Mouse (Mus musculus): Measurements from ENCODE around the gene Gtpbp2. TPM values are rescaled to one million over a fixed set of nuclear protein-coding genes. Genes with fewer than 3 reads are reported as not detected.

The Gtpbp2 gene
- polyA plus RNA-seq (2016; fragmentation: Nextera tagmentation; extraction: Ambion mirVana), result 32.6 and 33.7 TPM in 2 replicates

DNA sequence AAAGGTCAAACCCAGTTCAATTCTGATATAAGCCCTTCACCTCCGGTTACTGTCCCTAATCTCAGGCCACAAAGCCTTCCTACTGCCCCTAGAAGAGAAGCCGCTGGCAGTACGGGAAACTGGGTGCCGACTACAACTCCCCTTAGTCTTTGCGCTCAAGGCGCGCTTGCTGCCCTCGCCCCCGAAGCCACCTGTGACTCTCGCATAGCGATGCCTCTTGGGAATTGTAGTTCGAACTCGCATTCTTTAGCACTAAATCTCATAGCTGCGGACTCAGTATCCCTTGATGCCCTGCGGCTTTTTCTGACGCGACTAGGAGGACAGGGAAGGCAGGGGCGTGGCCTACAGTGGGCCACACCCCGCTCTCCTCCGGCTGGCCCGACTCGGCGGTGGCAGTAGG is at the start of gene Gtpbp2:
TSS of gene Gtpbp2 (plus strand) at position 347 of the 400 bp plus-strand sequence.
- Histone ChIP-seq H3K27ac (peak within 1 kb of the TSS; percentile 98), H3K9me3 (replicated peaks) (no peaks in the 10 kb centered on the region), H3K27me3 (replicated peaks) (no peaks in the 10 kb centered on the region), H3K36me3 (peaks cover 41% of the 10 kb centered on the region), H3K9ac (peak within 1 kb of the TSS; percentile 92), H3K4me1 (peaks cover 62% of the 10 kb centered on the region), H3K4me3 (peak within 1 kb of the TSS; percentile 81), H3K4me2 (peak within 1 kb of the TSS; percentile 78)
- 0% methylated on average over 23 of the region's 23 CpGs for WGBS (ENCODE audit: insufficient replicate concordance)
- ATAC-seq, result peak; percentile 80

DNA sequence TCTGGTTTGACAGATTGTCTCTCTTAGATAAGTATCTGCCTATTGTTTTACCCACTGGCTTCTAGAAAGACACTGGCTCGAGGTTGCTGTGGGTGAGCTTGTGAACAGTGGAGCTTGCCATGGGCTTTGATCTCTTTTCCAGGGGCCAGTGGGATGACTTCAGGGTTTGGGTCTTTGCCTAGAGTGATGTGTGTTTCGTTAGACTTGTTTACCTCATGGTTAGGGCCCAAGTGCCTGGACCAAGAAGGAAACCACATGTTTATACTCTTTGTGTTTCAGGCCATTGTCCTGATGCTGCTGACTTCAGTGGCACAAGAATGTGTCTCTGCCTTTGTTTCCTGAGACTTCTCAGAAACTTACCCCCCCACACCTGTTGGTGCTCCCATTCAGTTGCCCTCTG is 45.3 kb upstream of the Gtpbp2 start:
- H3K4me2 ChIP-seq, result no peak overlapping the region
- peaks cover 27% of the 10 kb centered on the region for H3K4me1 ChIP-seq
- H3K9ac ChIP-seq, result no peak overlapping the region
- WGBS (ENCODE audit: insufficient replicate concordance), result 51% methylated on average over 2 of the region's 2 CpGs
- no peaks in the 10 kb centered on the region for H3K9me3 ChIP-seq (replicated peaks)
- H3K36me3 ChIP-seq, result peaks cover 68% of the 10 kb centered on the region
- H3K4me3 ChIP-seq, result no peak overlapping the region
- no peak for ATAC-seq
- no peak overlapping the region for H3K27ac ChIP-seq
- H3K27me3 ChIP-seq (replicated peaks), result no peaks in the 10 kb centered on the region

GRCm38 (mm10) chr17:46116138-46116537 is 44.7 kb upstream of the Gtpbp2 start:
- no peak overlapping the region for H3K27ac ChIP-seq
- H3K9me3 ChIP-seq (replicated peaks), result no peaks in the 10 kb centered on the region
- H3K9ac ChIP-seq, result no peak overlapping the region
- H3K4me1 ChIP-seq, result peaks cover 27% of the 10 kb centered on the region
- 85% methylated on average over 11 of the region's 11 CpGs for WGBS (ENCODE audit: insufficient replicate concordance)
- ATAC-seq, result no peak
- H3K27me3 ChIP-seq (replicated peaks), result no peaks in the 10 kb centered on the region
- H3K36me3 ChIP-seq, result peaks cover 69% of the 10 kb centered on the region
- no peak overlapping the region for H3K4me3 ChIP-seq
- H3K4me2 ChIP-seq, result no peak overlapping the region

- no peak for ATAC-seq
- Histone ChIP-seq H3K9ac (no peak overlapping the region), H3K36me3 (peaks cover 72% of the 10 kb centered on the region), H3K27ac (no peak overlapping the region), H3K4me2 (no peak overlapping the region), H3K9me3 (replicated peaks) (no peaks in the 10 kb centered on the region), H3K27me3 (replicated peaks) (no peaks in the 10 kb centered on the region), H3K4me1 (peaks cover 19% of the 10 kb centered on the region), H3K4me3 (no peak overlapping the region)
- WGBS (ENCODE audit: insufficient replicate concordance), result 71% methylated on average over 3 of the region's 3 CpGs
These were observed 44.0 kb upstream of the Gtpbp2 start for GRCm38 (mm10) chr17:46116881-46117280.

DNA sequence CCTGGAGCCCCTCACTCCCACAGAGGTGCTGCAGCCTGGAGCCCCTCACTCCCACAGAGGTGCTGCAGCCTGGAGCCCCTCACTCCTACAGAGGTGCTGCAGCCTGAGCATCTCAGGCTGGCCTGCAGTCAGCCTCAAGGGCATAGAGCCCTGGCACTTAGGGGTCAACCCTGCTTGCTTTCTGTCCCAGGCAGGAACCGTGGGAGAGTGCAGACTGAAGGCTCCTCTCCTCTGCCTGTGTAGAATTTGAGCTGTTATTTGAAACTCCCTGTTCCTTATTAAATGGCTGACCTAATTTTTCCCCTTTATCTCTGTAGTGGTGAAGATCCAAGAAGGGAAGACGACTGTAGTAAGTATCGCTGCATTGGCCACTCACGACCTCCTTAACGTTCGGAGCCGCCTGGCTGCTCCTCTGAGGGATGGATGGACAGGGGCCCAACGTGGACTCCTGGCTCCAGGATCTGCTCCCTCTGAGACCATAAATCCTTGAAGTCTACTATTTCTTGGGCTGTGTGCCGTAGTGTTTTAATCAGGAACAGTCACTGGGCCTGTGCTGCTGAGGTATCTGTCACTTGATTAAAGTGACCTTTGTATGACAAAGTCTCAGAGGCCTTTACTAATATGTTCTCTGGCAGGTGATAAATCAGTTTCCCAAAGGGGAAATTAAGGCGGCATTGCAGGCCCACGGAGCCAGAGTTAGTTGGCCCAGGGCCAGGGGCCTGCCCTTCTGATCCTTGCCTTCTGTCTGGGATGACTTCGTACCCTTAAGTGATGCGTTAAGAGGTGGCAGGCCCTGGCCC is 43.0 kb upstream of the Gtpbp2 start:
- ATAC-seq, result no peak
- Histone ChIP-seq H3K4me1 (peaks cover 11% of the 10 kb centered on the region; the same call in 1 of the 2 replicates), H3K4me2 (no peak overlapping the region), H3K27me3 (replicated peaks) (no peaks in the 10 kb centered on the region), H3K4me3 (no peak overlapping the region), H3K9ac (no peak overlapping the region), H3K27ac (no peak overlapping the region), H3K36me3 (peaks cover 79% of the 10 kb centered on the region), H3K9me3 (replicated peaks) (no peaks in the 10 kb centered on the region)
- WGBS (ENCODE audit: insufficient replicate concordance), result 85% methylated on average over 13 of the region's 13 CpGs

DNA sequence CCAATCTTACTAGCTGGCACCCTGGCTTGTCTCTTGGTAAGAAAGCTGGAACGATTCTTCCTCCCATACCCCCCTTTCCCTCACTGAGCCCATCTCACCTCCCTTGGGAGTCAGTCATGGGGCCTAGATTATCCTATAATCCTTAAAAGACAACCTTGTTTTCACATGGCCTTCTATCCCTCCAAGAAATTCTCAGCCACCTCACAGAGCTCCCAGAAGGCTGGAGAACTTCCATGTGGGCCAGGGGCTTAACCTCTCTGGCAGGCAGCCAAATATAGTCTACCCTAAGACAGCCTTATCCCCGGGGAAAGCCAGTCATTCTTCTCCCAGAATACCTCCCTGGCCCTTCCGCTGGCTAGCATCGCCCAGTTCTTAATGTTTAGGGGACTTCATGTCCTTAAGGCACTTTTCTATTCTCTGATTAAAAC is 42.4 kb upstream of the Gtpbp2 start:
- H3K4me3 ChIP-seq, result no peak overlapping the region
- H3K36me3 ChIP-seq, result peaks cover 82% of the 10 kb centered on the region
- H3K4me1 ChIP-seq, result peaks cover 8% of the 10 kb centered on the region; the same call in 1 of the 2 replicates
- H3K27me3 ChIP-seq (replicated peaks), result no peaks in the 10 kb centered on the region
- no peaks in the 10 kb centered on the region for H3K9me3 ChIP-seq (replicated peaks)
- no peak overlapping the region for H3K9ac ChIP-seq
- ATAC-seq, result no peak
- no peak overlapping the region for H3K4me2 ChIP-seq
- no peak overlapping the region for H3K27ac ChIP-seq
- 79% methylated on average over 4 of the region's 4 CpGs for WGBS (ENCODE audit: insufficient replicate concordance)

DNA sequence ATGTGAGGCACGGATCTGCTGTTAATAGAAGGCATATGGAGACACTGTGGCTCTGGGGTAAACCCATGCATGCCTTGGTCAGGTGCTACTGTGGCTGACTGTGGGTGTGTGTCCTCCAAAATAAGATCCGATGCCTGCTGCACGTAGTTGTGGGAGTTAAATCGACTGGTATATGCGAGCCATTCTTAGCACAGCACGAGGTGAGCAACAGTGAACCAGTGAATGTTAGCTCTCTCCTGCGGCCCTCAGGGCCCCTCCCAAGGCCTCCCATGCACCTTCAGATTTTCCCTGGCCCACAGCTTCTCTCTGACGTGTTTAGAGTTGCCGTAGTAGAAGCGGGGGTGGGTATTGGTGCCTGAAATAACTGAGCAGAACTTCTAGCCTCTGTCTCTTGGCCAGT is 41.2 kb upstream of the Gtpbp2 start:
- 85% methylated on average over 10 of the region's 10 CpGs for WGBS (ENCODE audit: insufficient replicate concordance)
- Histone ChIP-seq H3K27me3 (replicated peaks) (no peaks in the 10 kb centered on the region), H3K27ac (no peak overlapping the region), H3K4me1 (peaks cover 3% of the 10 kb centered on the region; the same call in 1 of the 2 replicates), H3K9me3 (replicated peaks) (no peaks in the 10 kb centered on the region), H3K4me2 (no peak overlapping the region), H3K4me3 (no peak overlapping the region), H3K36me3 (peaks cover 86% of the 10 kb centered on the region), H3K9ac (no peak overlapping the region)
- no peak for ATAC-seq

GRCm38 (mm10) chr17:46122791-46123190 is 38.0 kb upstream of the Gtpbp2 start:
- H3K4me3 ChIP-seq, result no peak overlapping the region
- H3K27ac ChIP-seq, result no peak overlapping the region
- ATAC-seq, result no peak
- H3K4me1 ChIP-seq, result no peaks in the 10 kb centered on the region
- H3K4me2 ChIP-seq, result no peak overlapping the region
- no peaks in the 10 kb centered on the region for H3K9me3 ChIP-seq (replicated peaks)
- no peak overlapping the region for H3K9ac ChIP-seq
- H3K27me3 ChIP-seq (replicated peaks), result no peaks in the 10 kb centered on the region
- H3K36me3 ChIP-seq, result peaks cover 91% of the 10 kb centered on the region
- 90% methylated on average over 4 of the region's 4 CpGs for WGBS (ENCODE audit: insufficient replicate concordance)

DNA sequence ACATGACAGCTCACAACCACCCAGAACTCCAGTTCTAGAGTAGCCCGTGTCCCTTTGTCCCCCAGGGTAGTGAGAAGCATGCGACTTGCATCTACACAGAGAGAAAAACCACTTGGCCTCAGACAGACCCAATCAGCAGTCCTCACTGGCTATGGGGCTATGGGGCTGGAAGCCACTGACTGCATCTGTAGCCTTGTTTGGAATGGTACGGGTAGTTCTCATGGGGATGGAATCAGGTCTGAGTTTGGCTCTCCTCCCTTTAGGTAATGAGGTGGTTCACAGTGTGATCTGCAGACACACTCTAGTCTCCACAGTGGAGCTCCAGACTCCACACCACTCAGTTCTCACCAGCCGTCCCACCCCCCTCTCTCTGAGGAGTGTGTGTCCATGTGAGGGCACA is 37.5 kb upstream of the Gtpbp2 start:
- no peak for ATAC-seq
- WGBS (ENCODE audit: insufficient replicate concordance), result 85% methylated on average over 4 of the region's 4 CpGs
- Histone ChIP-seq H3K4me3 (no peak overlapping the region), H3K27ac (no peak overlapping the region), H3K4me1 (no peaks in the 10 kb centered on the region), H3K27me3 (replicated peaks) (no peaks in the 10 kb centered on the region), H3K9me3 (replicated peaks) (no peaks in the 10 kb centered on the region), H3K9ac (no peak overlapping the region), H3K4me2 (no peak overlapping the region), H3K36me3 (peaks cover 91% of the 10 kb centered on the region)

DNA sequence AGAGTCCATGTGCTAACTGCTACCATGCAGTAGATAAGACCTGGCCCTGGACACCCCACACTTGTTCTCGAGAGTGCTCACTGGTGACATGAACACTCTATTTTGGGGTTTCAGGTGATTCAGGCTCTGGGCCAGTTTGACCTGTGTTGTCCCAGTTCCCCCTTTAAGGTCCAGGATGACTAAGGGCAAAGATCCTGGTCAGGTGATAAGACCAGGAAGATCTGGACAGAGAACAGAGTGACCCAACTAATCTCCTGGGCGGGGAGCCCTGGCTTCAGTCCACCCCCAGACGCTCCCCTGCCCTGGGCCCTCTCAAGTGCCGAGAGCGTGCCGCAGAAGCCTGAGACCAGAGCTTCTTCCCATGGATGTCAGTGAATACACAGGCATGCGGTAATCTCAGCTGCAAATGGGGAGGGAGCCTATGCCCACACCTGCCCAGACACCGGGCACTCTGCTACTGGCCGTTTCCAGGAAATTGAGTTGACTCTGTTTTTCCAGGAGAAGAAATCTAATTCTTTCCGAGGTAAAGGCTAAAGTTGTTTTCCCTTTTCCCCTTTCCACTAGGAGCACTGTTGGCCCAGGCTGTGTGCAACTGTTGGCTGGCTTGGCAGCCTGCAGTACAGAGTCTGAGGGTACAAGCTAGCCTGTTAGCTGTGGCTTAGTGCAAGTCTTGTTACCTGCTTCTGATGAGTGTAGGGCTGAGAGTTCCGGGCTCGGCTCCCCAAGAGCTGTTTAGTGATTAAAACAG is 36.7 kb upstream of the Gtpbp2 start:
- H3K4me3 ChIP-seq, result no peak overlapping the region
- no peaks in the 10 kb centered on the region for H3K4me1 ChIP-seq
- 83% methylated on average over 12 of the region's 12 CpGs for WGBS (ENCODE audit: insufficient replicate concordance)
- H3K4me2 ChIP-seq, result no peak overlapping the region
- H3K27me3 ChIP-seq (replicated peaks), result no peaks in the 10 kb centered on the region
- peaks cover 91% of the 10 kb centered on the region for H3K36me3 ChIP-seq
- H3K9me3 ChIP-seq (replicated peaks), result no peaks in the 10 kb centered on the region
- H3K27ac ChIP-seq, result no peak overlapping the region
- no peak for ATAC-seq
- no peak overlapping the region for H3K9ac ChIP-seq

DNA sequence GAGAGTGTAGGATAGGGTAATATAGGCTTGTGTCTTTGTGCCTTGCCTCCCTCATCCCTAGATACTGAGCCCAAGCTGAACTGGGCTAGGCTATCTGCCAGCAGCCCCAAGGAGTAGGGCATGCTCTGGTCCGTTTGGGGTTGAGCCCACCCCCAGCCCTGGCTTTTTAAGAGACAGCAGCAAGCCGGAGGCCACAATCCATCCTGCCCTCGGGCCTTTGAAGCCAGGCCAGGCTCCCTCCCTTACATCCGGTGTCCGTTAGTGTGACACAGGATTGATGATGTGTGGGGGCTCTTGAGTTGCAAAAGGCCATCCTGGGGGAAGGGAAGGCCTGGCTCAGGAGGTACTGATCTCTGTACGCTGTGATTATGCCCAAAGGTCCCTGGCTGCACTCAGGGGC is 34.2 kb upstream of the Gtpbp2 start:
- no peak overlapping the region for H3K9ac ChIP-seq
- H3K36me3 ChIP-seq, result peaks cover 84% of the 10 kb centered on the region
- H3K9me3 ChIP-seq (replicated peaks), result no peaks in the 10 kb centered on the region
- no peak overlapping the region for H3K4me3 ChIP-seq
- 71% methylated on average over 6 of the region's 6 CpGs for WGBS (ENCODE audit: insufficient replicate concordance)
- H3K4me1 ChIP-seq, result no peaks in the 10 kb centered on the region
- ATAC-seq, result no peak
- H3K4me2 ChIP-seq, result no peak overlapping the region
- no peak overlapping the region for H3K27ac ChIP-seq
- no peaks in the 10 kb centered on the region for H3K27me3 ChIP-seq (replicated peaks)

DNA sequence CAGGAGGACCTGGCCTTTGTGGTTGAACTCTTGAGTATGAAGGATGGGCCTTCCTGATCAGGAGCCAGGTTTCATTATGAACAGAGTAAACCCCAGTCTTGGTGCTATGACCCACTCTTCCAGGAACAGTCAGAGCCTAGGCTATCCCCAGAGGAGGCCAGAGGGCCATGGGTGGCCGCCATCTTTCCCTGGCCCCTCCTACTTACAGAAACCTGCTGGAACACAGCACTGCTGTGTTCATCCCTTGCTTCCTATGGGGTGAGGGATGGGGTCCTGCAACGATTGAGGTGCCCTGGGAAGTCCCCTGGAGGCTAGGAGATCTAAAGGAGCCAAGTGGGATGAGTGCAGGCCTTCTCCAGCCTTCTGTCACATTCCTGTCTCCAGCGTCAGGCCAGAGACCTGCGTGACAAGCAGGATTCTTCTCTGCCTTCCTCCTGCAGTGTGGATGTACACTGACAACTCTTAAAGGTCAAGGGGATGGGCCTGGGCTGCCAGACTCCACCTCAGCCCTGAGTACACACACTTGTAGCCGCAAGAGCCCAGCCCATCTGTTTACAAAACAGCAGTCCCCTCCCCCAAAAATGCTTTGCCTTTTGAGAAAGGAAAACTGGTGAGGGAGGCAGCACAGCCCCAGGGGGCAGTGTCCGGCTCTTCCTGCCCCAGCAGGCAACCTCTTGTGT is 32.9 kb upstream of the Gtpbp2 start:
- 78% methylated on average over 6 of the region's 6 CpGs for WGBS (ENCODE audit: insufficient replicate concordance)
- Histone ChIP-seq H3K9me3 (replicated peaks) (no peaks in the 10 kb centered on the region), H3K9ac (no peak overlapping the region), H3K4me3 (no peak overlapping the region), H3K4me2 (no peak overlapping the region), H3K36me3 (peaks cover 71% of the 10 kb centered on the region), H3K27me3 (replicated peaks) (0 out of 2 replicates have a peak, but pooled peaks cover 4% of the 10 kb centered on the region), H3K4me1 (peaks cover 12% of the 10 kb centered on the region), H3K27ac (no peak overlapping the region)
- no peak for ATAC-seq

All from liver, embryonic 12.5 days (tissue).